Mouse (Mus musculus) layer of hippocampus, postnatal 25 days (tissue): Measurements from ENCODE around the gene Fscn1. TPM values are rescaled to one million over a fixed set of nuclear protein-coding genes. Genes with fewer than 3 reads are reported as not detected.

Source experiments
- total RNA-seq, 2 experiments: library from RNA; stranded (reverse); gene quantifications; 2 replicates each; pipeline ENCODE4 v1.2.3; 2021

The Fscn1 gene
- total RNA-seq, 2 experiments from 2014 or later = 229 to 232 TPM

Other genes with a start within 250 kb of the Fscn1 start
- gene Tnrc18, start 142.7 kb upstream of the Fscn1 start, total RNA-seq = 100 to 1,000 TPM; 131 to 158 TPM
- gene Fbxl18, start 64.9 kb upstream of the Fscn1 start, total RNA-seq = 10 to 100 TPM; 37.4 to 40.0 TPM
- 1,000 to 10,000 TPM; 3,553 to 3,743 TPM for gene Actb, start 53.6 kb upstream of the Fscn1 start, total RNA-seq
- 10 to 100 TPM; 46.6 to 47.5 TPM for gene Rnf216, start 152.7 kb downstream of the Fscn1 start, total RNA-seq
- gene Olfr718-ps1, start 187.2 kb downstream of the Fscn1 start, total RNA-seq = under 1 TPM; 0.10 to 0.21 TPM
- gene Rbak, start 220.4 kb downstream of the Fscn1 start, total RNA-seq = 10 to 100 TPM; 12.8 to 15.2 TPM
- gene Spdye4b, start 220.7 kb downstream of the Fscn1 start, total RNA-seq = not detected